Mouse (Mus musculus) heart, embryonic 10.5 days (tissue): ENCODE results near the gene Gm20425. TPM values are rescaled to one million over a fixed set of nuclear protein-coding genes. Genes with fewer than 3 reads are reported as not detected.

Experiments
- DNase-seq: peaks from one replicate; pipeline ENCODE4 v3.0.0-alpha.2; 2017; ENCODE audit warnings: low spot score
- H3K27ac ChIP-seq: fragments of 300-500 bp; sonication (generic); 2 replicates; pipeline ENCODE4 v1.5.1; 2016; ENCODE audit warnings: mild to moderate bottlenecking
- H3K27me3 ChIP-seq: fragments of 300-500 bp; sonication (generic); 2 replicates; pipeline ENCODE4 v1.6.1; 2016; ENCODE audit warnings: mild to moderate bottlenecking; ENCODE audit not compliant: poor library complexity, insufficient read depth, severe bottlenecking
- H3K36me3 ChIP-seq: fragments of 300-500 bp; sonication (generic); 2 replicates; pipeline ENCODE4 v1.6.1; 2016; ENCODE audit warnings: mild to moderate bottlenecking, moderate library complexity
- H3K4me1 ChIP-seq: fragments of 300-500 bp; sonication (generic); 2 replicates; pipeline ENCODE4 v1.6.1; 2016; ENCODE audit warnings: mild to moderate bottlenecking
- H3K4me3 ChIP-seq: fragments of 300-500 bp; sonication (generic); 2 replicates; pipeline ENCODE4 v1.5.1; 2016; ENCODE audit warnings: mild to moderate bottlenecking, moderate library complexity
- H3K9me3 ChIP-seq: fragments of 300-500 bp; sonication (generic); 2 replicates; pipeline ENCODE4 v1.6.1; 2016; ENCODE audit warnings: mild to moderate bottlenecking, moderate library complexity
- WGBS: fragments of 180-500 bp; shearing (Covaris S2); methylation state at CpG from one replicate; pipeline ENCODE4 v1.1.7; 2016; 5-methylcytosine and 5-hydroxymethylcytosine counted together
- polyA plus RNA-seq: library from polyadenylated mRNA; unstranded; fragments of >200 nt; fragmentation: Nextera tagmentation; extraction: Ambion mirVana; gene quantifications from 2 replicates; pipeline ENCODE4 v1.2.1, GENCODE M21; 2016

Gene Gm20425
- polyA plus RNA-seq, 1 experiment from 2014 or later, result 0.90 TPM

DNA sequence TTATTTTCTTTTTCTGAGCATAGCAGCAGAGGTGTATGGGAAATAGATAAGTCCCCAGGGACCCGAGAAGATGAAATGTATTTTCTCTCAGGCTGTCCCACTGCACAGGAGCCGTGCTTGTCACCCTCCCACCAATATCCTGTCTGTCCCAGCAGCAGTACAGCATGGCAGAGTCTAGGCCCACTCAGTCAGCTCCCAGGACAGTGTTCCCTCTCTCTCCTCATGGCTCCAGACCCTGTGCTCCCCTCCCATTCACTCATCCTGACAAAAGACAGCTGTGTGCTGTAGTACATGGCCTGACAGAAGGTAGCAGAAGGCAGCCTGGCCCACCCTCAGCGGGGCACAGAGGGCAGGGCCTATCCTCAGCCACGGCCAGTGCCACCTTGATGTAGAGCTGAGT, 86.2 kb downstream of the Gm20425 start:
- Histone ChIP-seq H3K4me3 (no peak overlapping the region), H3K36me3 (no peaks in the 10 kb centered on the region), H3K27ac (peak overlapping the region; percentile 37; the same call in 1 of the 2 replicates), H3K4me1 (peaks cover 70% of the 10 kb centered on the region), H3K9me3 (no peaks in the 10 kb centered on the region), H3K27me3 (no peaks in the 10 kb centered on the region)
- no peak for DNase-seq
- WGBS, result 48% methylated on average over 4 of the region's 4 CpGs

GRCm38 (mm10) chr9:103141266-103141665, 88.8 kb downstream of the Gm20425 start:
- H3K4me3 ChIP-seq, result no peak overlapping the region
- peak overlapping the region; percentile 25; the same call in 1 of the 2 replicates for H3K27ac ChIP-seq
- DNase-seq, result no peak
- H3K27me3 ChIP-seq, result no peaks in the 10 kb centered on the region
- H3K4me1 ChIP-seq, result peaks cover 72% of the 10 kb centered on the region
- 45% methylated on average over 7 of the region's 7 CpGs for WGBS
- no peaks in the 10 kb centered on the region for H3K9me3 ChIP-seq
- H3K36me3 ChIP-seq, result no peaks in the 10 kb centered on the region

- no peak for DNase-seq
- 81% methylated on average over 6 of the region's 6 CpGs for WGBS
- Histone ChIP-seq H3K9me3 (no peaks in the 10 kb centered on the region), H3K4me3 (no peak overlapping the region), H3K27me3 (no peaks in the 10 kb centered on the region), H3K4me1 (peaks cover 68% of the 10 kb centered on the region), H3K27ac (peak overlapping the region; percentile 25), H3K36me3 (no peaks in the 10 kb centered on the region)
Observed at GRCm38 (mm10) chr9:103140384-103140783, 89.7 kb downstream of the Gm20425 start.

Other genes with a start within 250 kb of the Gm20425 start
- gene Slco2a1, start 241.6 kb downstream of the Gm20425 start, polyA plus RNA-seq, result 1.5 and 3.0 TPM in 2 replicates
- 2.3 and 2.7 TPM in 2 replicates for gene Rab6b, start 118.5 kb downstream of the Gm20425 start, polyA plus RNA-seq
- gene Srprb, start 28.2 kb downstream of the Gm20425 start, polyA plus RNA-seq, result 55.6 and 61.9 TPM in 2 replicates
- gene Trf, start 137 bp upstream of the Gm20425 start, polyA plus RNA-seq, result 32.8 and 314 TPM in 2 replicates
- 6.7 and 7.3 TPM in 2 replicates for gene 1300017J02Rik, start 74.8 kb upstream of the Gm20425 start, polyA plus RNA-seq
- 56.6 and 62.6 TPM in 2 replicates for gene Topbp1, start 74.9 kb upstream of the Gm20425 start, polyA plus RNA-seq
- gene Cdv3, start 135.5 kb upstream of the Gm20425 start, polyA plus RNA-seq, result 116 and 128 TPM in 2 replicates